Mouse (Mus musculus): ENCODE measurements around the gene Fam229a. TPM values are rescaled to one million over a fixed set of nuclear protein-coding genes. Genes with fewer than 3 reads are reported as not detected.
"Not testable (repeated sequence)": the region's sequence is repeated elsewhere in the genome, so short reads cannot be mapped to it uniquely, and the experiment has no call there.

The Fam229a gene
- polyA plus RNA-seq, 1 experiment from 2014 or later, result not detected

DNA sequence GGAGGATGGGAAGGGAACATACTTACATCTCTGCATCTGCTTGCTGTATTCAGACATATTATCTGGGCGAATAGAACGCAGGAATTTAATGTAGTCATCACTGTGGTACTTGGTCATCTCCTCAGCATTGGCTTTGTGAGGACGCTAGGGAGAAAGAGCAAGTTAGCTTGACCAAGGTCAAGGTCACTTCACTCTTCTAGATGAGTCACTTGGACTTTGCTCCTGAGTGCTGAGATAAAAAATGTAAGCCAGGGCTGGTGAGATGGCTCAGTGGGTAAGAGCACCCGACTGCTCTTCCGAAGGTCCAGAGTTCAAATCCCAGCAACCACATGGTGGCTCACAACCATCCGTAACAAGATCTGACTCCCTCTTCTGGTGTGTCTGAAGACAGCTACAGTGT is 37.9 kb downstream of the Fam229a start:
- not testable (repeated sequence) for H3K4me3 ChIP-seq (replicated peaks; ENCODE audit: low read depth, low read length)

DNA sequence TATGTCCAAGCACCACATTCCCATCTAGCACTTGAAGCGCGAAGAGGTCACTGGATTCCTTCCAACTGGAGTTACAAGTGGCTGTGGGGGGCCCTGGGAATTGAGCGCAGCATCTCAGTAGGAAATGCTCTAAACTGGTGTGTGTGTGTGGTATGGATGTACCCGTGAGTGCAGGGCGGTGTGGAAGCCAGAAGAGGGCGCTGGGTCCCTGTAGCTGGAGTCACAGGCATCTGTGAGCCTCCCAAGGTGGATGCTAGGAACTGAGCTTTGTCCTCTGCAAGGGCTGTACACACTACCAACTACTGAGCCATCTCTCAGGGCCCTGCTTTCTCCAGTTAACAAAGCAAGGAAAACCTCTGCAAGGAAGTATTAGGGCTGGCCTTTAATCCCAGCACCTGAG is 49.0 kb downstream of the Fam229a start:
- Histone ChIP-seq H3K27ac (replicated peaks; ENCODE audit: low read depth, low read length) (no peak overlapping the region), H3K4me3 (replicated peaks; ENCODE audit: low read depth, low read length) (no peak overlapping the region), H3K4me1 (ENCODE audit: control insufficient read depth, insufficient read depth, low read length) (peaks cover 12% of the 10 kb centered on the region), H3K9ac (replicated peaks; ENCODE audit: low read length) (no peak overlapping the region), H3K36me3 (ENCODE audit: control insufficient read depth, insufficient read depth, low read length) (0 out of 2 replicates have a peak, but pooled peaks cover 5% of the 10 kb centered on the region), H3K27me3 (ENCODE audit: control insufficient read depth, insufficient read depth, low read length) (no peaks in the 10 kb centered on the region), H3K9me3 (ENCODE audit: control insufficient read depth, low read length) (no peaks in the 10 kb centered on the region), H3K4me2 (ENCODE audit: low read length) (no peak overlapping the region)
- ATAC-seq (ENCODE audit: low FRiP score, low TSS enrichment) (no peak), DNase-seq (no peak)
- 94% methylated on average over 6 of the region's 6 CpGs for whole genome bisulfite sequencing

More for the DNA sequence above, 37.9 kb downstream of the Fam229a start:
- not testable (repeated sequence) for H3K27me3 ChIP-seq (ENCODE audit: control insufficient read depth, insufficient read depth, low read length); H3K9me3 ChIP-seq (ENCODE audit: control insufficient read depth, low read length); H3K4me2 ChIP-seq (ENCODE audit: low read length); DNase-seq; H3K4me1 ChIP-seq (ENCODE audit: control insufficient read depth, insufficient read depth, low read length); H3K27ac ChIP-seq (replicated peaks; ENCODE audit: low read depth, low read length); ATAC-seq (ENCODE audit: low FRiP score, low TSS enrichment); H3K9ac ChIP-seq (replicated peaks; ENCODE audit: low read length)
- H3K36me3 ChIP-seq (ENCODE audit: control insufficient read depth, insufficient read depth, low read length), result peaks cover 66% of the 10 kb centered on the region
- WGBS, result 95% methylated on average over 5 of the region's 6 CpGs

Other genes with a start within 250 kb of the Fam229a start
- 7.0 and 8.4 TPM in 2 replicates for gene C77080, start 229.8 kb upstream of the Fam229a start, polyA plus RNA-seq (2014; fragmentation: Nextera tagmentation; extraction: Ambion mirVana)
- gene Sync, start 203.6 kb upstream of the Fam229a start, polyA plus RNA-seq (2014; fragmentation: Nextera tagmentation; extraction: Ambion mirVana), result 0.34 and 0.54 TPM in 2 replicates
- gene Rbbp4, start 155.8 kb upstream of the Fam229a start, polyA plus RNA-seq (2014; fragmentation: Nextera tagmentation; extraction: Ambion mirVana), result 280 and 349 TPM in 2 replicates
- gene Zbtb8os, start 155.5 kb upstream of the Fam229a start, polyA plus RNA-seq (2014; fragmentation: Nextera tagmentation; extraction: Ambion mirVana), result 22.9 and 26.3 TPM in 2 replicates
- 12.4 and 13.3 TPM in 2 replicates for gene Zbtb8a, start 113.1 kb upstream of the Fam229a start, polyA plus RNA-seq (2014; fragmentation: Nextera tagmentation; extraction: Ambion mirVana)
- gene Zbtb8b, start 50.3 kb upstream of the Fam229a start, polyA plus RNA-seq (2014; fragmentation: Nextera tagmentation; extraction: Ambion mirVana), result 15.9 and 17.6 TPM in 2 replicates
- gene Bsdc1, start 29.6 kb upstream of the Fam229a start, polyA plus RNA-seq (2014; fragmentation: Nextera tagmentation; extraction: Ambion mirVana), result 31.4 and 35.7 TPM in 2 replicates
- 0.38 and 0.74 TPM in 2 replicates for gene Tssk3, start 168 bp upstream of the Fam229a start, polyA plus RNA-seq (2014; fragmentation: Nextera tagmentation; extraction: Ambion mirVana)
- gene Marcksl1, start 22.4 kb downstream of the Fam229a start, polyA plus RNA-seq (2014; fragmentation: Nextera tagmentation; extraction: Ambion mirVana), result 1,591 and 1,713 TPM in 2 replicates
- gene Hdac1, start 51.5 kb downstream of the Fam229a start, polyA plus RNA-seq (2014; fragmentation: Nextera tagmentation; extraction: Ambion mirVana), result 73.6 and 101 TPM in 2 replicates
- gene Lck, start 82.5 kb downstream of the Fam229a start, polyA plus RNA-seq (2014; fragmentation: Nextera tagmentation; extraction: Ambion mirVana), result 9.0 and 13.6 TPM in 2 replicates
- gene Fam167b, start 87.4 kb downstream of the Fam229a start, polyA plus RNA-seq (2014; fragmentation: Nextera tagmentation; extraction: Ambion mirVana), result 0.24 TPM in 1 of 2 replicates, not detected in the other
- gene Eif3i, start 109.5 kb downstream of the Fam229a start, polyA plus RNA-seq (2014; fragmentation: Nextera tagmentation; extraction: Ambion mirVana), result 232 and 238 TPM in 2 replicates
- gene Tmem234, start 109.5 kb downstream of the Fam229a start, polyA plus RNA-seq (2014; fragmentation: Nextera tagmentation; extraction: Ambion mirVana), result 181 and 186 TPM in 2 replicates
- 2.9 and 4.4 TPM in 2 replicates for gene Dcdc2b, start 123.1 kb downstream of the Fam229a start, polyA plus RNA-seq (2014; fragmentation: Nextera tagmentation; extraction: Ambion mirVana)
- 25.0 and 28.0 TPM in 2 replicates for gene Iqcc, start 127.9 kb downstream of the Fam229a start, polyA plus RNA-seq (2014; fragmentation: Nextera tagmentation; extraction: Ambion mirVana)
- 127 and 147 TPM in 2 replicates for gene Ccdc28b, start 132.8 kb downstream of the Fam229a start, polyA plus RNA-seq (2014; fragmentation: Nextera tagmentation; extraction: Ambion mirVana)
- 37.4 and 64.1 TPM in 2 replicates for gene Txlna, start 149.9 kb downstream of the Fam229a start, polyA plus RNA-seq (2014; fragmentation: Nextera tagmentation; extraction: Ambion mirVana)
- 16.2 and 17.1 TPM in 2 replicates for gene Kpna6, start 181.6 kb downstream of the Fam229a start, polyA plus RNA-seq (2014; fragmentation: Nextera tagmentation; extraction: Ambion mirVana)
- gene Tmem39b, start 205.6 kb downstream of the Fam229a start, polyA plus RNA-seq (2014; fragmentation: Nextera tagmentation; extraction: Ambion mirVana), result 43.5 and 48.6 TPM in 2 replicates